Mouse (Mus musculus): Measurements from ENCODE around the gene Bpifb2. TPM values are rescaled to one million over a fixed set of nuclear protein-coding genes. Genes with fewer than 3 reads are reported as not detected.
A peak's percentile ranks its signal among the peaks of the same experiment; 100 is the strongest.

Gene Bpifb2
- polyA plus RNA-seq, 1 experiment from 2014 or later = not detected

GRCm38 (mm10) chr2:153921246-153921645, 46.4 kb downstream of the Bpifb2 start:
- WGBS = 77% methylated on average over 6 of the region's 6 CpGs
- Histone ChIP-seq H3K27ac (ENCODE audit: low read length) (no peak overlapping the region), H3K9ac (replicated peaks; ENCODE audit: low read depth) (no peak overlapping the region), H3K4me3 (ENCODE audit: low read depth, low read length) (no peak overlapping the region), H3K4me1 (ENCODE audit: insufficient read depth, low read depth, low read length) (no peaks in the 10 kb centered on the region), H3K27me3 (replicated peaks; ENCODE audit: insufficient read depth, low read length) (no peaks in the 10 kb centered on the region), H3K9me3 (ENCODE audit: low read length) (no peaks in the 10 kb centered on the region), H3K36me3 (ENCODE audit: insufficient read depth, low read length) (no peaks in the 10 kb centered on the region), H3K4me2 (replicated peaks; ENCODE audit: low read depth, low read length) (no peak overlapping the region)
- no peak for TF ChIP-seq CTCF (IDR thresholded peaks at IDR 0.05)
- ATAC-seq (no peak), DNase-seq (ENCODE audit: low spot score) (no peak)

GRCm38 (mm10) chr2:153929871-153930413, 55.1 kb downstream of the Bpifb2 start:
- Histone ChIP-seq H3K27me3 (replicated peaks; ENCODE audit: insufficient read depth, low read length) (no peaks in the 10 kb centered on the region), H3K27ac (ENCODE audit: low read length) (no peak overlapping the region), H3K4me1 (ENCODE audit: insufficient read depth, low read depth, low read length) (no peaks in the 10 kb centered on the region), H3K4me2 (replicated peaks; ENCODE audit: low read depth, low read length) (no peak overlapping the region), H3K9me3 (ENCODE audit: low read length) (no peaks in the 10 kb centered on the region), H3K36me3 (ENCODE audit: insufficient read depth, low read length) (no peaks in the 10 kb centered on the region), H3K9ac (replicated peaks; ENCODE audit: low read depth) (no peak overlapping the region), H3K4me3 (ENCODE audit: low read depth, low read length) (no peak overlapping the region)
- no peak for TF ChIP-seq EP300 (IDR thresholded peaks at IDR 0.05)
- peak; percentile 94 for TF ChIP-seq CTCF (IDR thresholded peaks at IDR 0.05)
- DNase-seq (ENCODE audit: low spot score) (peak; percentile 53), ATAC-seq (0 out of 2 replicates have a peak, but pooled peaks have one; percentile 5)
- WGBS = 44% methylated on average over 3 of the region's 3 CpGs

- no peak overlapping the region for H3K4me2 ChIP-seq (replicated peaks; ENCODE audit: low read depth, low read length)
- no peaks in the 10 kb centered on the region for H3K27me3 ChIP-seq (replicated peaks; ENCODE audit: insufficient read depth, low read length)
- WGBS = 79% methylated on average over 6 of the region's 6 CpGs
- no peak for ATAC-seq
- DNase-seq (ENCODE audit: low spot score) = no peak
- no peaks in the 10 kb centered on the region for H3K9me3 ChIP-seq (ENCODE audit: low read length)
- H3K36me3 ChIP-seq (ENCODE audit: insufficient read depth, low read length) = no peaks in the 10 kb centered on the region
- H3K4me1 ChIP-seq (ENCODE audit: insufficient read depth, low read depth, low read length) = no peaks in the 10 kb centered on the region
- no peak overlapping the region for H3K9ac ChIP-seq (replicated peaks; ENCODE audit: low read depth)
- no peak overlapping the region for H3K4me3 ChIP-seq (ENCODE audit: low read depth, low read length)
- TF ChIP-seq EP300 (IDR thresholded peaks at IDR 0.05) = no peak
- no peak for TF ChIP-seq CTCF (IDR thresholded peaks at IDR 0.05)
- no peak overlapping the region for H3K27ac ChIP-seq (ENCODE audit: low read length)
Measured at GRCm38 (mm10) chr2:153931125-153931524, 56.3 kb downstream of the Bpifb2 start.

- Histone ChIP-seq H3K4me1 (ENCODE audit: insufficient read depth, low read depth, low read length) (no peaks in the 10 kb centered on the region), H3K27me3 (replicated peaks; ENCODE audit: insufficient read depth, low read length) (no peaks in the 10 kb centered on the region), H3K36me3 (ENCODE audit: insufficient read depth, low read length) (no peaks in the 10 kb centered on the region), H3K9me3 (ENCODE audit: low read length) (no peaks in the 10 kb centered on the region), H3K4me2 (replicated peaks; ENCODE audit: low read depth, low read length) (no peak overlapping the region), H3K27ac (ENCODE audit: low read length) (no peak overlapping the region), H3K9ac (replicated peaks; ENCODE audit: low read depth) (no peak overlapping the region), H3K4me3 (ENCODE audit: low read depth, low read length) (no peak overlapping the region)
- DNase-seq (ENCODE audit: low spot score) (no peak), ATAC-seq (no peak)
- WGBS = 64% methylated on average over 6 of the region's 6 CpGs
- no peak for TF ChIP-seq EP300 (IDR thresholded peaks at IDR 0.05)
- no peak for TF ChIP-seq CTCF (IDR thresholded peaks at IDR 0.05)
Measured at GRCm38 (mm10) chr2:153933311-153933710, 58.5 kb downstream of the Bpifb2 start.

- Histone ChIP-seq H3K4me3 (ENCODE audit: low read depth, low read length) (no peak overlapping the region), H3K4me2 (replicated peaks; ENCODE audit: low read depth, low read length) (no peak overlapping the region), H3K9me3 (ENCODE audit: low read length) (no peaks in the 10 kb centered on the region), H3K36me3 (ENCODE audit: insufficient read depth, low read length) (no peaks in the 10 kb centered on the region), H3K27ac (ENCODE audit: low read length) (no peak overlapping the region), H3K4me1 (ENCODE audit: insufficient read depth, low read depth, low read length) (no peaks in the 10 kb centered on the region), H3K9ac (replicated peaks; ENCODE audit: low read depth) (no peak overlapping the region), H3K27me3 (replicated peaks; ENCODE audit: insufficient read depth, low read length) (no peaks in the 10 kb centered on the region)
- DNase-seq (ENCODE audit: low spot score) (no peak), ATAC-seq (no peak)
- 90% methylated on average over 6 of the region's 6 CpGs for WGBS
- no peak for TF ChIP-seq EP300 (IDR thresholded peaks at IDR 0.05)
- TF ChIP-seq CTCF (IDR thresholded peaks at IDR 0.05) = no peak
Measured at GRCm38 (mm10) chr2:153935348-153935747, 60.5 kb downstream of the Bpifb2 start.

- 82% methylated on average over 5 of the region's 5 CpGs for WGBS
- Histone ChIP-seq H3K27ac (ENCODE audit: low read length) (no peak within 1 kb of the TSS), H3K4me3 (ENCODE audit: low read depth, low read length) (no peak within 1 kb of the TSS), H3K4me1 (ENCODE audit: insufficient read depth, low read depth, low read length) (no peaks in the 10 kb centered on the region), H3K9ac (replicated peaks; ENCODE audit: low read depth) (no peak within 1 kb of the TSS), H3K9me3 (ENCODE audit: low read length) (no peaks in the 10 kb centered on the region), H3K27me3 (replicated peaks; ENCODE audit: insufficient read depth, low read length) (no peaks in the 10 kb centered on the region), H3K4me2 (replicated peaks; ENCODE audit: low read depth, low read length) (no peak within 1 kb of the TSS), H3K36me3 (ENCODE audit: insufficient read depth, low read length) (no peaks in the 10 kb centered on the region)
- DNase-seq (ENCODE audit: low spot score) (no peak), ATAC-seq (no peak)
- TF ChIP-seq EP300 (IDR thresholded peaks at IDR 0.05) (no peak), CTCF (IDR thresholded peaks at IDR 0.05) (no peak)
Measured at GRCm38 (mm10) chr2:153937843-153938242, 63.0 kb downstream of the Bpifb2 start, which contains the start of gene Bpifb4. Gene Bpifb4 (plus strand): TSS chr2:153938212.

GRCm38 (mm10) chr2:153943537-153943936, 68.7 kb downstream of the Bpifb2 start:
- H3K4me2 ChIP-seq (replicated peaks; ENCODE audit: low read depth, low read length) = no peak overlapping the region
- no peaks in the 10 kb centered on the region for H3K27me3 ChIP-seq (replicated peaks; ENCODE audit: insufficient read depth, low read length)
- H3K4me1 ChIP-seq (ENCODE audit: insufficient read depth, low read depth, low read length) = no peaks in the 10 kb centered on the region
- ATAC-seq (no peak), DNase-seq (ENCODE audit: low spot score) (peak; percentile 17)
- no peaks in the 10 kb centered on the region for H3K36me3 ChIP-seq (ENCODE audit: insufficient read depth, low read length)
- no peaks in the 10 kb centered on the region for H3K9me3 ChIP-seq (ENCODE audit: low read length)
- H3K27ac ChIP-seq (ENCODE audit: low read length) = no peak overlapping the region
- no peak overlapping the region for H3K4me3 ChIP-seq (ENCODE audit: low read depth, low read length)
- TF ChIP-seq CTCF (IDR thresholded peaks at IDR 0.05) (peak; percentile 73), EP300 (IDR thresholded peaks at IDR 0.05) (no peak)
- WGBS = 26% methylated on average over 3 of the region's 3 CpGs
- no peak overlapping the region for H3K9ac ChIP-seq (replicated peaks; ENCODE audit: low read depth)

All from lung, postnatal 0 days (tissue).